Mouse (Mus musculus) adrenal gland, postnatal 25 days (tissue): Measurements from ENCODE around the gene Idi2. TPM values are rescaled to one million over a fixed set of nuclear protein-coding genes. Genes with fewer than 3 reads are reported as not detected.
"Not testable (repeated sequence)": the region's sequence is repeated elsewhere in the genome, so short reads cannot be mapped to it uniquely, and the experiment has no call there.

Experiments
- DNase-seq: peaks from one replicate; pipeline ENCODE4 v3.0.0; 2021; ENCODE audit warnings: mixed read lengths
- long read RNA-seq: library from polyadenylated mRNA; stranded (forward); transcript quantifications from one replicate; pipeline ENCODE4 v2.0.0, GENCODE M21; 2021
- total RNA-seq: library from RNA; stranded (reverse); gene quantifications from 2 replicates; pipeline ENCODE4 v1.2.3, GENCODE M21; 2021

Idi2 gene
- total RNA-seq: not detected in 2 replicates
- long read RNA-seq: 0 reads

- not testable (repeated sequence) for DNase-seq
Measured at GRCm38 (mm10) chr13:8952563-8952962, at the start of gene Idi2. TSS of gene Idi2 (plus strand) at chr13:8952863.

DNA sequence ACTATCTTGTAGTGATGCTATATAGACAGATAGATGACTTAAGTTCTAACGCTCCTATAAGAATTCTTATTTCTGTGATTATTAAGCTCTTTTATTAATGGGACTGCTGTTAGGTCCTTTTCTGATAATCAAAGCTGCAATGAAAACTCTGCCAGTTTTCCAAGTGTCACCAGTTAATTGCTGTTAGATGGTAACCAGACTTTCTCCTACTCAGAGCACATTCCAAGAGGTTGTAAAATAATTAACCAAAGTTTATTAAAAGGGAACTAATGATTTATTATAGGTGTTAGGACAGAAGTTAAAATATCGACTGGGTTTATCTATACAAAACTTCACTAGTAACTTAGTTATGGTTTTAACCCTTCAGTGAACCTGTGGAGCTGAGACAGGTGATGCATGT is 46.7 kb upstream of the Idi2 start:
- not testable (repeated sequence) for DNase-seq

GRCm38 (mm10) chr13:8913890-8914289 is 38.8 kb upstream of the Idi2 start:
- DNase-seq: not testable (repeated sequence)

DNA sequence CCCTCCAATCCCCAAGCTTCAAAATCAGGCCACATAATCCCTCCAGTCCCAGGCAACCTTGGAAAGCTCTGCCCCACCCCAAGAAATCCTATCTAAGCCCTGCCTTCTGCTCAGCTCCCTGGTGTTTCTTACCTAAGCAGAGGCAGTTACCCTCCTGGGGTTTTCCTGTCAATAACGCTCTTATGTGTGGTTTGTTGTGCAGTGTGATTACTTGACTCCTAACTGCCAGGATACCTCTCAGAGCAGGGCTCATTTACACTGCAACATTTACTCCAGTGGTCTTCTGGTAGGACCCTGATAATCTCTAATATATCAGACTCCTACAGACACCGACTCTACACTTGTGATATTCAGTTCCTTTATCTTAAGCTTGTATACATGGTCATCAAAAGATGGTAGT is 19.2 kb upstream of the Idi2 start:
- no peak for DNase-seq

DNA sequence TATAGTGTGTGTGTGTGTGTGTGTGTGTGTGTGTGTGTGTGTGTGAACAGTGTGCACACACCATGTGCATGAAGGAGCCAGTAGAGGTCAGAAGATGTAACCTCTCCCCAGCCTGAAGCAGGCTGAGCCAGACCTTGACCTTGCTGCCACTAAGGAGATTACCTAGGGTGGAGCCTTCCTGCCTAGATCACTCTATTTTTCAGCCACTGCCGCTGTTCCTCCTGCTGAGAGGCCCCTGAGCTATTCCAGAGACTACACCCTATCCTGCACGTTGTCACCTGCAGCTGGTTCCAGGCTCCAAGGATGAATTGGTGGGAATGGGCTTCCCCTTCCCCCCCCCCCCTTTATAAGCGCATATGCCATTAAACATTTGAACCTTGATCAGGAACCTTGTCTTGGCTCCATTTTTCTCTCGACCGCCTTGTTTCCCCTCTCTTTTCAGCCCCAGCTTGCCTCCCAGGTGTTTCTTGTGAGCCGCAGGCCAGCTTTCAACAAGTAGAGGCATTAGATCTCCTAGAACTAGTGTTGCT is 15.0 kb upstream of the Idi2 start:
- DNase-seq: not testable (repeated sequence)

DNA sequence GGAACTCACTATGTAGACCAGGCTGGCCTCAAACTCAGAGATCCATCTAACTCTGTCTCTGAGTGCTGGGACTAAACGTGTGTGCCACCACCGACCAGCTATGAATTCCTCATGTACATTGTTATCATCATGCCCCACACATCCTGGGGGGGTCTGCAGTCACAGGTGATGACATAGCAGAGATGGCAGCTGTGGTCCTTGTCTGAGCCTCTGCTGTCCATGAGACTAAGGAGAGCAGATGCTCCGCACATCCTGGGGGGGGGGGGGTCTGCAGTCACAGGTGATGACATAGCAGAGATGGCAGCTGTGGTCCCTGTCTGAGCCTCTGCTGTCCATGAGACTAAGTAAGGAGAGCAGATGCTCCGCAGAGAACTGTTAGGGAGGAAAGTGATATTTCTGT is 11.6 kb upstream of the Idi2 start:
- not testable (repeated sequence) for DNase-seq

- not testable (repeated sequence) for DNase-seq
Measured at GRCm38 (mm10) chr13:8941701-8942100, 11.0 kb upstream of the Idi2 start.

- DNase-seq: not testable (repeated sequence)
Measured at GRCm38 (mm10) chr13:8943828-8944227, 8.8 kb upstream of the Idi2 start.

- not testable (repeated sequence) for DNase-seq
Measured at GRCm38 (mm10) chr13:8948131-8948530, 4.5 kb upstream of the Idi2 start, which contains the start of gene Gm9745. TSS of gene Gm9745 (minus strand) at chr13:8948231.

GRCm38 (mm10) chr13:8955127-8955526 is 2.5 kb downstream of the Idi2 start:
- not testable (repeated sequence) for DNase-seq

- DNase-seq: not testable (repeated sequence)
Measured at GRCm38 (mm10) chr13:8956873-8957272, 4.2 kb downstream of the Idi2 start.

DNA sequence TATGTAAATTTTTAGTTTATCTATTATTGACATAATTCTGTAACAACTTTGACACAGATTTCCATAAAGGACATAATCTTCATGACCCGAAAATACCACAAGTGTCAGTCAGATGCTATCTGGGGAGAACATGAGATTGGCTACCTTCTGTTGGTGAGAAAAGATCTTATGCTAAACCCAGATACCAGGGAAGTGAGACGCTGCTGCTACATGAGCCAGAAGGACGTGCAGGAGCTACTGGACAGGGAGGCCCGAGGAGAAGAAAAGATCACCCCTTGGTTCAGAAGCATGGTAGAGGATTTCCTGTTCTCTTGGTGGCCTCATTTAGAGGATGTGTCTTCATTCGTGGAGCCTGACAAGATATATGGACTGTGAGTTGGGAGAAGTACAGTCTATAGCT is 6.4 kb downstream of the Idi2 start:
- DNase-seq: not testable (repeated sequence)

DNA sequence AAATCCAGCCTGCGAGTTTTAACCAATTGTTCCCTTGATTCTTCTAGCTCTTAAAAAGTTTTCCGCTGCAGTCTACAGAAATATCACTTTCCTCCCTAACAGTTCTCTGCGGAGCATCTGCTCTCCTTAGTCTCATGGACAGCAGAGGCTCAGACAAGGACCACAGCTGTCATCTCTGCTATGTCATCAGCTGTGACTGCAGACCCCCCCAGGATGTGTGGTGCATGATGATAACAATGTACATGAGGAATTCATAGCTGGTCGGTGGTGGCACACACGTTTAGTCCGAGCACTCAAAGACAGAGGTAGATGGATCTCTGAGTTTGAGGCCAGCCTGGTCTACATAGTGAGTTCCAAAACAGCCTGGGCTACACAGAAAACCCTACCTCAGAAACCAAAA is 6.9 kb downstream of the Idi2 start:
- not testable (repeated sequence) for DNase-seq

GRCm38 (mm10) chr13:8961128-8961888 is 8.6 kb downstream of the Idi2 start:
- DNase-seq: not testable (repeated sequence)

GRCm38 (mm10) chr13:8962266-8962665 is 9.6 kb downstream of the Idi2 start:
- not testable (repeated sequence) for DNase-seq

DNA sequence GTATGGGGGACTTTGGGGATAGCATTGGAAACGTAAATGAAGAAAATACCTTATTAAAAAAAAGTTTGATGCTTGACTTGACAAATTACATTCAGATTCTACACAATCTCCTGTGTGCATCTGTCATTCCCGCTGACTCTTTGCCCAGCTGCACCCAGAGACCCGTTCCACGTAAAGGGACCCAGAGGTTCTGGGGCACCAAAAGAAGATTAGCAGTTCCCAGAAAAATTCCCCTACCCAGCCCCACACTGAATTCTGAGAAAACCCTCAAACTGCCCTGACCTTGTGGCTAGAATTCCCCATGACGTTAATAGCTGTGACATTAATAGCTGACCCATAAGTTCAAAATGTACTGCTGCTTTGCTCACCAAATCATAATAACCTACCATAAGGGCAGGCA is 12.6 kb downstream of the Idi2 start:
- DNase-seq: no peak

DNA sequence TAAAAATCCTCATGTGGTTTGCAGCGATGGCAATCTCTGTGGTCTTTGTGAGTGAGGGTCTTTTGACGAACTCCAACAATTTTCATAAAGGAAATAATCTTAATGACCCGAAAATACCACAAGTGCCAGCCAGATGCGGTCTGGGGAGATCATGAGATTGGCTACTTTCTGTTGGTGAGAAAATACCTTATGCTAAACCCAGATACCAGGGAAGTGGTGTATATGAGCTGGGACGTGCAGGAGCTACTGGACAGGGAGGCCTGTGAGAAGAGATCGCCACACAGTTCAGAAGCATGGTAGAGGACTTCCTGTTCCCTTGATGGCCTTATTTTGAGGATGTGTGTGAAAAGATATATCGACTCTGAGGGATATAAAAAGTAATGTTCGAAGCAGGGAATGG is 15.1 kb downstream of the Idi2 start:
- no peak for DNase-seq

- DNase-seq: no peak
Measured at GRCm38 (mm10) chr13:8972369-8972768, 19.7 kb downstream of the Idi2 start.

GRCm38 (mm10) chr13:8972972-8973371 is 20.3 kb downstream of the Idi2 start:
- DNase-seq: no peak

DNA sequence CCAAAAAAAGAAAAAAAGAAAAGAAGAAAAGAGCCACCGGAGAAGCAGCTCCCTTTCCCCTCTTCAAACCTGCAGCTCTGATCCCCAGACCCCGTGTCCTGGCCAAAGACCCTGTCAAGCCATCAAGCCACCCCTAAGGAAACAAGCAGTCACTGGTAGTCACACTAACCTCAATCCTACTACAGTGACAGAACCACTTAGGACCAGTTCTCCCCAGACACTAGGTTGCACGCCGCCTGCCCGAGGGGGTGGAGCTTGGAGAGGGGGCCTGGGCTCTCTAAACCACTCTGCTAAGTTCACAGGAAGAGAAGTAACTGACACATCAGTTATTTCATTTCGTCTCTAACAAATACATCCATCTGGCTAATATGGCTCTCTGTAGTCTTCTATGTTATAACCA is 39.6 kb downstream of the Idi2 start:
- no peak for DNase-seq

GRCm38 (mm10) chr13:8995159-8995989 is 42.7 kb downstream of the Idi2 start:
- DNase-seq: no peak

DNA sequence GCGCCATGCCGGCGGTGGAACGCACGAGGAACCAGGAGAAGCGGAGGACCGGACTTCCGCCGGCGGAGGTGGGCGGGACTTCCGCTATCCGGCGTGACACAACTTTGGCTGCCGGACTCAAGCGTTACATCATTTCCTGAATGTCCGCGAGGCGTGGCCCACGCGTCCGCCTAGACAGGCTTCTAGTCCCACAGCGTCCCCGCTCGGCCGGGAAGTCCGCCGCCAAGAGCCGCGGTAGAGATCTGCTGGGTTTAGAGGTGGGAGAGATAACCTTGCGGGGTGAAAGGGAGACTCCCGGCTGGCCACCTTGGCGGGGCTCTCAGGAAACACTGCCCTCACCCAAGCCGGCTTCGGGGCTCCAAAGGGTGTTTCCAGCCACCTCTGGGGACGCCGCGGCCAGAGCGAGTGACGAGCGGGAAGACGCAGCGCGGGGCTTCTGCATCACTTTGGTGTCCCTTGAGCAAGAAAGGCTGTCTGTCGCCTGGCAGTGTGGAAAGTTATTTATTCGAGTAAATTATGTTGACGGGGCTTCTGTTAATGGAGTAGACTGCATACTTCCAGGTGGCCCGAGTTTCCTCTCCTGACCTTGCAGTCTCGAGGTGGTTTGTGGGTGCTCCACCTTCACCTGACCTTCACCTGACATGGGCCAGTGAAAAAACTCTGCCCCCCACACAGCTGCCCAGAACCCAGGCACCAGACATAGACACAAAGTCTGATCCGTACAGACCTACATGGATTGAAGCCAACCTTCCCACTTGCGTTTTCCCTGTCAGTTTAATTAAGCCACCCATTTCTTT is 43.5 kb downstream of the Idi2 start, which contains the start of gene Gtpbp4:
Gtpbp4 (minus strand) TSS at position 94 of the 797 bp plus-strand sequence.
- DNase-seq: peak; percentile 96
